Mouse (Mus musculus): ENCODE results near the gene Galnt7.

The Galnt7 gene

DNA sequence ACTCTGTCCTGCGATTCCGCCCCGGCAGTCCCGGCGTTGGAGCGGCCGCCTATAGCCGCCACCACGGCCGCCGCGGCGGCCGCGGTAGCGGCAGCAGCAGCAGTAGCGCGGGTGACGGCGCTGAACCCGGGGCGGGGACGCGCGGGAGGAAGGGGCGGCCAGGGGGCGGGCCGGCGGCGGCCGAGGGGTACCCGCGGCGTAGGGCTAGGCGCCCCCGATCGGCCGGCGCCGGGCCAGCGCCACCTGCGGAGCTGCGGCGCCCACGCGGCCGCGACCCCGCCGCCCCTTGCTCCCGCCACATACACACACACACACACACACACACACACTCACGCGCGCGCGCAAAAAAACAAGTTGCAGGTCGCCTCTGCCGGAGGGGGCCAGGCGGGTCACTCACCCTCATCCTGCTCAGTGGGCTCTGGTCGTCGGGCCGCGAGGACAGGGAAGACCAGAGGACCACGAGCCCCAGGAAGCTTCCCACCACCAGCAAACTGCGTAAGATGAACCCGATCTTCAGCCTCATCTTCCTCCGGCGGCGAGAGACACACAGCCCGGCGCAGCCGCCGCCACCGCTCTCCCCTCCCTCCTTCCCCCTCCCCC, at the start of gene Galnt7:
Galnt7 (minus strand) TSS at position 577 of the 600 bp plus-strand sequence.
- in situ Hi-C loops (cut with MboI, MseI) = loop anchor here (5.0 kb wide), 4 partner anchors 65 to 145 kb away; no protein-coding TSS in a partner anchor

DNA sequence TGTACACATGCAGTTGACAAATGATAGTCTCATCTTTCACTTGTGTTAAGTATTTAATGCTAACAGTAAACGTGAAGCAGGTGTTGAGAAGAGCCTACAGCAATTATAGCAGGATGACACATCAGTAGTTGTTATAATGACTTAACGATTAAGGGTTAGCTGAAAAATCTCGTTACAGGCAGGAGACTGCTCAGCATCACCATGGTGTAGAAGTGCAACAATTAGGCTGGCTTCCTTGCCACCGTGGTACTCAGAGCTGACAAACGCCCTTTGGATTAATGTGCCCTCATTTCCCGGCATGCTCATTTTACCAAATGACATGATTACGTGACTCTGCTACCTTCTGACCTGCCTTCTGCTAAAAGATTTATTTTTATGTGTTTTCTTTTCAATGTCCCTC, 35.8 kb upstream of the Galnt7 start:
- in situ Hi-C loops (cut with MboI, MseI) = no loop called here

DNA sequence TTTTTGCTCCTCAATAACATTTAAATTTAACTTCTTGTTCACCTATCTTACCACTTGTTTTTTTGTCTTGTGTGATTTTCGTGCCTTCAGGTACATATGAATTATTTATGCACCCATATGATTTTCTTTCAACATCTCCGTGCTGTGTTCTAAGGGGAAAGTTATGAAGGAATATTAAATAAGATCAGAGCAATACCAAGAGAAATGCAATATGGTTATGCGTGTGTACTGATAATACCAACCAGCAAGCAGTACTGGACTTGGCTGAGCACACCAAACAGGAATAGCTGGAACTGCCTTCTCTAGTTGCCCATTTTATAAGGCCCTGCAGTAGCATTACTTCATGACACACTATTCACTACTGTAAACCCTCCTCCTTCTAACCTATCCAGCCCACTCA, 33.0 kb upstream of the Galnt7 start:
- in situ Hi-C loops (cut with MboI, MseI) = no loop called here

DNA sequence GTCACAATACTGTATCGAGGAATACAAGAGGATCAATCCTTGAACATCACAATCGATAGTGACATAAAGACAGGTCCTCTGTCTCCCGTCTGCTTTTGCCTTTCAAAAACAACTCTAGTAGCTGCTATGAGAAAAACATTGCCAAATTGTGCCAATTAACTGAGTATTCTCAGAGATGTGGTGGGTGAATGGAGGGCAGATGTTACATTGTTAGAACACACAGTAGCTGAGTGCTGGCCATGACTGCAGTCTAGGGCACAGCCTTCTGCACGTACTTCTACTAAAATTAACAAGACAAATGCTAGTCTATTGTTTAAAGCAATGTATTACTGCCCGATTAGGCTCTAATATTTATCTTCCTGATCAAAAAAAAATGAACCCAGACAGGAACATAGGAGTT, 27.2 kb upstream of the Galnt7 start:
- in situ Hi-C loops (cut with MboI, MseI) = no loop called here

DNA sequence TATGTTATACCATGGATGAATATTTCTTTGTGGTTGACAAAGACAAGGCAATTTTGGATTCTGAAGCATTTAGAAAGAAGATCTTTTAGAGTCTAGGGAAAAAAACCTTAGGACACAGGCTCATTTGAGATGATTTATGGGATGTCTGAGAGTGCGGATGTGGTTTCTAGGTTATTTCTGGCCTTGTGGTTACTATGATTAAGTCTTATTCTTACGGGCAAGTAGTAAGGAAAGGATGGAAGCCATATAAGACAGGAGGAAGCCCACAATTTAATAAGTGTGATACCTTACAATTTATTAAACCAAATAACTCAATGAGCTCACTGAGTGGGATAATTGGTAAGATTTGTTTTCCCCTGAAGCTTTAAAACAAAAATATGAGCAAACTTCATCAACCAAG, 11.3 kb upstream of the Galnt7 start:
- in situ Hi-C loops (cut with MboI, MseI) = no loop called here

DNA sequence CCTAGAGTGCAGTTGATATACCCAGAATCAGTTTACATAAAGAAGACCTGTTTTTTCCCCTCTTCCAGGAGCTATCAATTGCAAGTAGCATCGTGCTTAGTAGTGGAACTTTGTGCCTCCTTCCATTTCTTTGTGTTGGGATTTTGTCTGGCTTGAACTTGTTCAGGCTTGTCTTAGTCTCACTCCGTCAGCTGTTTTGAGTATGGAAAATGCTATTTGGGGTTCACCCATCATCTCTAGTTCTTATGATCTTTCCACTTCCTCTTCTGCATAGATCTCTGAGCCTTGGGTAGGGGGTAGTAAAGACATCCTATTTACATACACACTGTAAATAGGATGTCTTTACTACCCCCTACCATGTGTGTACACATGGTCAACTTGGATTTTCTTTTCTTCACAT, 7.2 kb upstream of the Galnt7 start:
- in situ Hi-C loops (cut with MboI, MseI) = no loop called here

DNA sequence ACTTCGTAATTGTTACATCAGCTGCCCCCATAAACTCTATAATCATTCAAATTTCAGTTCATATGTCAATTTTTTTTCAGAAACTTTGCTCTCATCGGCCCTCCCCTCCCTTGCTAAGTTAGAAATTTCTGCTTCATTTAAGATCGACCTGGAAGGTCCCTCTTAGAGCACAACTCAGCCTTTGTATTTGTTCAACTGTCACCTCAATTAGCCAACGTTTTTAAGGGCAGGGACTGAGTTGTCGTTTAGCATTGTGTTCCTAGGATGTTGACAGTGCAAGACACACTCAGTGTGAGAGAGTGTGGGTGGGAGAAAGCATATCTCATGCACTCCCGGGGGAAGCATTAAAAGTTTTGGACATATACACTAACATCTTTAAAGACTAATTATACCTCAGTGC, 3.6 kb upstream of the Galnt7 start:
- in situ Hi-C loops (cut with MboI, MseI) = no loop called here

DNA sequence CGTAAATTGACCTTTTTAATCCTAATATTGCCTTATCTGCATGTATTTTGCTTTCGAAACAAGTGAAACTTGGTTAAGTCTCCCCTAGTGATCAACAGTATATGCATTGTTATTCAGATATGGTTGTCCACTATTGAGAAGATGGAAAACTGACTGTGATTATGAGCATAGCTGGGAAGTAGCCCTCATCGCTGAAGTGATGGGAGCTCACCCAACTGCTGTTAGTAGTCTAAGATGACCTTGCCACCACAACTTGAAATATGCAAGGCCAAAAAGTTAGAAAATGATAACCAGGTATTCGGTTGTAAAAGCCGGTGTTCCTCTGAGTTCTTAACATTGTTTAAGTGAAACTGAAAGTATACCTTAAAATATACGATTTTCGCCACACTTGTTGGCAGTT, 1.3 kb upstream of the Galnt7 start:
- in situ Hi-C loops (cut with MboI, MseI) = loop anchor here (5.0 kb wide), 4 partner anchors 67 to 143 kb away; no protein-coding TSS in a partner anchor

DNA sequence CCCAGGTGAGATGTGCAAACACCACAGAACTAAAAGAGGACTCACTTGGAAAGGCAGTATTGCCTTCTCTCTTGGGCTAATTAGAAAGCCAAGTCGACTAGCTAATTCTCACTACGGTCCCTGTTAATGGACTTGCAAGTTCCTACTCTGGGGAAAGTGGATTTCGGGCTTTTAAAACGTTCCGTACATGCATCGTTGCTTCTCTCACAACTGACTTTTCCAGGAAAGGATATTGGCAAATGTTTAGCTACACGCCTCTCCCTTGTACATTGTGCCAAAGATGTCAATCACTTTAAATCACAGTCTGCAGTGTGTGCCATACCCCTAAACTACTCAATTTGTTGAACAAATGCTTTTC, 915 bp upstream of the Galnt7 start:
- in situ Hi-C loops (cut with MboI, MseI) = loop anchor here (5.0 kb wide), 4 partner anchors 66 to 144 kb away; no protein-coding TSS in a partner anchor

DNA sequence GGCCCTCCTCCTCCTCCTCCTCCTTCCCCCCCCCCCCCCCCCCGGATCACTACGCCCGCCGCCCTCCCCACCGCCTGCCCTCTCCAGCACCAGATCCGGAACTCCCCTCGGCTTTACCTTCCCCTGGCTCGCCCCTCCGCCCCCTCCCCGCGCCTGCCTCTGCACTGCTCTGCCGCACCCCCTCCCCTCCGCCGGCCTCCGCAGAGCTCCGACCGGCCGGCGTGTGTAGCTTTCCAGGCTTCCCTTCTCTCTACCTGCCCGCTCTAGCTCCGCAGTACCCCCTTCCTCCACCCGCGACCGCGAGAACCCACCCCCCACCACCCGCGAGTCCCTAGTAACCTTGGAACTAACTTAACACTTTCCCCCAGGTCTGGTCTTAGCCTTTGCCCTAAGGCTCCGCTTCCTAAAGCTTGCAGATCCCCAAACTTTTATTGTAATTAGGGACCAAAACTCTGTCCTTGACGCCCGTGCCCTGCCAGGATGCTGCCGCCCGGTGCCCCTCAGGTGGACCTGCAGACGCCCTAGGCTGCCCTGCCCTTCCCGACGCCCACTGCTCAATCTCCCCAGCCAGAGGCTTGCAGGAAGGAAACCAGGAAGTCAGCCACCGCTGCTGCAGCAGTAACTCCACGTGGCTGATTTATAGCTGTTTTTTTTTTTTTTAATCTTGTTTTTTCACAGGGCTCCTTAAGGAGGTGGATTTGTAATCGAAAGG, 380 bp upstream of the Galnt7 start:
- in situ Hi-C loops (cut with MboI, MseI) = loop anchor here (5.0 kb wide), 4 partner anchors 66 to 144 kb away; no protein-coding TSS in a partner anchor

DNA sequence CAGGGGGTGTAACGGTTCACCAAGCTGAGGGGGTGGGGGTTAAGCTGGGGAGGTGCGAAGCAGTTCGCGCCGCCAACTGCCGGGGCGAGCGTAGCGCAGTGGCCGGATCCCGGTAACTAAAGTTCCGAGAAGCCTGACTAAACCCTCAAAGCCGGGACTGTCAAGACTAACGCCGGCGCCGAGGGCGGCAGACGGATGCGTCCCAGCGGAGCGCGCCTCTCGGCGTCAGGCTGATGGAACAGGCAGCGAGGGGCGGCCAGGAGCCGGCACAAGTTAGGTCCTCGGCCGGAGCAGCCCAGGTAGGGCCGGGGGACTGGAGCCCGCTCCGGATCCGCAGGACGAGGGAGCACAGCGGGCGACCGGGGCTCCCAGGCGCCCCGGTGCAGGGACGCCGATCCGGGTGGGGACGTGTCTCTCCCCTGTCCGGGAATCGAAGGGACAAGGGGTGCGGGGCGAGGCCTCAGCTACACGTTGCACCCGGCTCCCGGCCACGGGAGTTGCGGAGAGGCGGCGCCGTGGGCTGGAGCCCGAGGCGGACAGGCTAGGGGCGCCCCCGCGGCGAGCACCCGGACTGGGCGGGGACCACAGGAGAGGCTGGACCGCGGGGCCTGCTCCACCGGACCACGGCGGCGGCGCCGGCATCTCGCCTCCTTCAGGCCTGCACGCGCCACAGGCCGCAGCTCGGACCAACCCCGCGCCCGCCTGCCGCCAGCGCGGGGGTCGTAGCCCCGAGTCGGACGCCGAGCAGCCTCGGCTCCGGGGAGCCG, 960 bp downstream of the Galnt7 start:
- in situ Hi-C loops (cut with MboI, MseI) = loop anchor here (5.0 kb wide), 4 partner anchors 65 to 145 kb away; no protein-coding TSS in a partner anchor

DNA sequence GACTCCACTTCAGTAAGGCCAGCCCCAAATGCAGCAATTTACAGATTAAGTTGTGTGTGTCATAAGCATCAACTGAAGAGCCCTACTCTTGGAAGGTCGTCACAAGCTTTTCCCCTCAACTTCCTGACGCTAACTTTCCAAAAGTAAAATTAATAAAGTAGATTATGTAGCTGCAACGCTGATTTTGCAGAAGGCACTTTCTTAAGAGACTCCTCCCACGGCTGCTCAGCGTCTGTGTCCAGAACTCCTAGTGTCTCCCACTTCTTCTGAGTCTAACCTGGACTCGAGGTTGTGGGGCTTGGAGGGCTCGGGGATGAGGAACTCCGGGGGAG, 1.5 kb downstream of the Galnt7 start:
- in situ Hi-C loops (cut with MboI, MseI) = loop anchor here (5.0 kb wide), 4 partner anchors 64 to 146 kb away; no protein-coding TSS in a partner anchor

DNA sequence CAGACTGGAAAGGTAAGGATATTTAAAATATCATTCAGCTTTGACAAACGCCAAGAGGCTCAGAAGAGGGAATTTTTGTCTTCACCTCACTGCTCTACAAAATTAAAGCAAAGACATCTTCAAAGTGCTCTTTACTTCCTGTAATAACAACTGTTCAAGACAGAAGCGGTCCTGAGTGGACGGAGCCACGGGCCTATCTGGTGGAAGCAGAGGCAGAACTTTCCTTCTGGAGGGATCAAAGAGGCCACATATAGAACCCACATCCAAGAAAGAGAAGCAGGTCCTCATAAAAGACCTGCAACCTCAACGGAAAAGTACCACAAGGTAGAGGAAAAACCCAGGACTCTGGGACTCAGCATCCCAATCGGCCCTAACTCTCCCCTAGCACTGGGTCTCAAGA, 2.6 kb downstream of the Galnt7 start:
- in situ Hi-C loops (cut with MboI, MseI) = loop anchor here (5.0 kb wide), 4 partner anchors 63 to 147 kb away; no protein-coding TSS in a partner anchor

DNA sequence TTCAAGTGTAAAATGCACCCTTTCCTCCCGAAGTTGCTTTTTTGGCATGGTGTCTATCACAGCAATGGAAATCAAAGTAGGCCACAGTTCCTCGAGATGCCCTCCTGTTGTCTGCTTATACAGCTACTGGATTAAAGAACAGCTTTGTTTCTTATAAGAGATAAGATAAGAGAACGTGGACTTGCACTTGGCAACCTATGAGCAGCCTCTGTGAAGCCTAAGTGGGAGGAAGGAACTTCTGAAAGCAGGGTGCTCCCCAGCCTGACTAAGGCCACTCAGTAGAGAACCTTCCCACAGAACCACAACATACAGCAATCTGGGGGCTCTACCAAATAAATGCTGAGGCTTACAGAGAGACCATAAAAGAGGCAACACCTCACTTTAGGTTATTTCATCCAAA, 5.3 kb downstream of the Galnt7 start:
- in situ Hi-C loops (cut with MboI, MseI) = loop anchor here in 1 of 2 experiments (5.0 kb wide), 1 partner anchor 150 kb away; no protein-coding TSS in a partner anchor

DNA sequence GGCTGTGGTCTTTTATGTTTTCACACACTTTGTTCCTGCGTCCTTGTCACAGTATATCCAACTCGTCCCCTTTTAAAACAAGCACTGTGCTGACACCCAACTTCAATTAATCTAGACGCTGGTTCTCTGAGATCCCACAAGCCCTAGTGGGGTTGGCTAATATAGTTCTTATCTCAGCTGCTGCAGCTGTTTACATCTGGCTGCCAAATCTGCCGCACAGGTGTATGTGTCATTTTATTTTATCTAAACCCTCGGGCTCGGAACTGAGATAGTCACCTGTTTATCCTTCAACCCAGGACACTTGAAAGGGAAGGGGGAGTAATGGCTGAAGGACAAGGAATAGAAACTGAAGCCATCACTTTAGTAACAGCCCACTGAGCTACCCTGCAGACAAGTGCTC, 8.6 kb downstream of the Galnt7 start:
- in situ Hi-C loops (cut with MboI, MseI) = no loop called here

DNA sequence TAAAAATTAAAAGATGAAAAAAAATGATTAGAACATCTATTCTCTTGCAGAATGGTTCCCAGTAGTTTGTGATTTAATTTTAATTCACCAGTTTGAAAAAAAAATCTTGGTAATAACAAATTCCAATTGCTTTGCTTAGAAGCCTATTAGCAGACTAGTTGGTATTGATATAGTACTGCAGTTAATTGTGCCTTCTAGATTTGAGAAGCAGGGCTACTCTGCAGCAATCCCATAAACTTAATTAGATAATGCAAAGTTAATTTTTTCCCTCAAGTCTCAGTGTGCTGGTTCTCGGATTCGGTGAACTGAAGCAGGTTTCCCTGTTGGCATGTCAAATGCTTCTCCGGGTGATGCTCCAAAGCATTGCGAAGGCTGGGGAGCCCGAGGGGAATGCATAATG, 10.1 kb downstream of the Galnt7 start:
- in situ Hi-C loops (cut with MboI, MseI) = no loop called here

DNA sequence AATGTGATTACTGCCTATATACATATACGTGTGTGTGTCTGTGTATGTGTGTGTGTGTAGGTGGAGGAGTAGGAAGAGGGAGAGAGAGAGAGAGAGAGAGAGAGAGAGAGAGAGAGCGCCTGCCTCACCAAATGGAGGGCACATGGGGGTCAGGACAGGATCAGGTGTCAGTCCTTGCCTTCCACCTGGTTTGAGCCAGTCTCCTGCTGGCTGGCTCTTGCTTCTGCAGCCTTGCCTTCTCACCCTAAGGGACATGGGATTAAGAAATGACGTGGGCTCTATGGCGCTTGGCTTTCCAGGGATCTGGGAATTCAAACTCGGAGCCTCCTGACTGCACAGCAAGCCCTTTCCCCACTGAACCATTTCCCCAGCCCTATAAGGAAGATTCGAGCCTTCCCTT, 13.9 kb downstream of the Galnt7 start:
- in situ Hi-C loops (cut with MboI, MseI) = no loop called here

DNA sequence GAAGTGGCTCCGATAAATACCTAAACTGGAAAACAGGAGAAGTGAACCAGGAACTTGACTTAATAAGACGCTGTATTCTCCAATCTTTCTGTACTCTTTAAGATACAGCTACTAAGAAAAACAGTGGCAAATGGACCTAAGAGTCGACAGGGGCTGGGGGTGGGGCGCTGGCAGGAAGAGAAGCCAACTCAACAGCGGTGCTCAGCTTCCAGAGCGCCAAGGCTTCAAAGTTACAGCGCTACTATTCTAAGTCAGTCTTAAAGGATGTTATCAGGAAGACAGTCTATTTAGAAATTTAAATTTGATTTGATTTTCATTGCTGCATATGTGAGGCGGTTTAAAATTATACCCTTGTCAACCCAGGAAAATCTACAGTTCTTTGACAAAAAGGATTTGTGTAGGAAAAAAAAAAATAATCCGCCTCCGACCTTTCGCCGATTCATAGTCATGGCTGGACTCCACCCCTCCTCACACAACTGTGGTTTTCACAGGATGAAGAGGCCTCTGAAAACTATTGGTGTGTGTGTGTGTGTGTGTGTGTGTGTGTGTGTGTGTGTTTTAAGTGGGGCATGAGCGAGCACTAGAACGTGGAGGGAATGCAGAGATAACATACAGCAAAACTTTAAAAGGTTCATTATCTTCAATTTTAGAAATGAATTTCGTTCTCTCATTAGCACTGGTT, 15.1 kb downstream of the Galnt7 start:
- in situ Hi-C loops (cut with MboI, MseI) = no loop called here

DNA sequence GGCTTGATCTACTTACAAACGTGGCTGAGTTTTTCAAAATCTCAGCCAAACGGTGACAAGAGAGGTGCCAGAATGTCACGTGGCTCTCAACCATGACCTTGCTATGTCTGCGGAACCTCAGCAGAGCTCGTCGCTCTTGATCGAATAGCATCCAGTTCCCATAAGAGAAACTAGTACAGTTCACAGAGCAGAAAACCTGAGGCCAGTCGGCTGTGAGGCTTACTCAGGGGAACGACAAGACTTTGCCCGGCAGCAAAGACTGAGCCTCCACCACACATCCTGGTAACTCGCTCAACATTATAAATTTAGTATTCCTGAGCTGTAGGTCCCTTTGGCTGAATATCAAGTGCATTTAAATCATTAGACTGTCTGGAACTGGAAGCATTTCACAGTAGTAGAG, 16.1 kb downstream of the Galnt7 start:
- in situ Hi-C loops (cut with MboI, MseI) = no loop called here

DNA sequence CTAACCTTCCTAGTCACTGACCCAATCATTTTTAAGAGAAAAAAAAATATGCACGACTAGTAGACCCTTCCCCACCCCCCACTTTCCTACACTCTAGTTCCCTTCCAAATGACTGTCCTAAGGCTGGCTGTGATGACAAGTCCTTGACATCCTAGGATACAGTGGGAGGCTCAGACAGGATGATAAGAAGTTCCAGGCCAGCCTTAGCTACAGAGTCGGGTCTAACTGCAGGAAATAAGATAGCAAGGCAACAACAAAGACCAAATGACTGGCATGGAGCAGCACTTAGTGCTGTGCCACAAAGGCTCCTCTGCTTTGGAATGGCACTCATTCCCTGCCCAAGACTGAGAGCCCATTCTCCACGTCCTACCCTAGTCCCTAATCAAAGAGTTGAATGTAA, 16.6 kb downstream of the Galnt7 start:
- in situ Hi-C loops (cut with MboI, MseI) = no loop called here

DNA sequence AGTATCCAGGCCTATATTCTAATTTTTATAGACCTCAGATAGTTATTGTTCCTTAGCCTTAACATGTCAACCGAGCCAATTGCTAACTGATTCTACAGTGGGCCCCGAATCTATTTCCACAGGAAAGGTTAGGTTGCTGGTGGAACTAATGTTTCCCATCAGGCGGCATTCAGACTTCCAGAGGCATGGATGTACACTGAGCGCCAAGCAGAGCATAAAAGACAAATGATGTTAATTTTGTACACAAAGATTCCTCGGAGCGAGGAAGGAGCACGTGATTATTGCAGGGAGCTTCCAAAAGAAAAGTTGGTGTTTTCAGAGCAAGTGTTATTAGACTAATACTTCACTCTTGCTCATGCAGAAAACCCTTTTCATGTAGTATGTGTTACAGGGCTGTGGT, 21.1 kb downstream of the Galnt7 start:
- in situ Hi-C loops (cut with MboI, MseI) = no loop called here

DNA sequence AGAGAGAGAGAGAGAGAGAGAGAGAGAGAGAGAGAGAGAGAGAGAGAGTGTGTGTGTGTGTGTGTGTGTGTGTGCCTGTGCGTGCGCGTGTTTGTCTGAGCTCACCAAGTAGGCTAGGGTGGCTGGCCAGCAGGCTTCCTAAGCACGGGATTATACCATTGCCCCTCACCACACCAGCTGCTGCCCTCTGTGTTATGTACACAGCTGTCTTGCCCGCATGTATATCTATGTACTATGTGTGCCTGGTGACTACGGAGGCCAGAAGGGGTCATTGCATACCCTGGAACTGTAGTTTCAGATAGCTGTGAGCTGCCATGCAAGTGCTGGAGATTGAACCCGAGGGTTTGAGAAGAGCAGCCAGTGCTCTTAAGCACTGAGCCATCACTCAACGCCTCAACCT, 22.7 kb downstream of the Galnt7 start:
- in situ Hi-C loops (cut with MboI, MseI) = no loop called here
